36 mouse cellular contexts compared by ENCODE assay signal in the genomic region with DNA sequence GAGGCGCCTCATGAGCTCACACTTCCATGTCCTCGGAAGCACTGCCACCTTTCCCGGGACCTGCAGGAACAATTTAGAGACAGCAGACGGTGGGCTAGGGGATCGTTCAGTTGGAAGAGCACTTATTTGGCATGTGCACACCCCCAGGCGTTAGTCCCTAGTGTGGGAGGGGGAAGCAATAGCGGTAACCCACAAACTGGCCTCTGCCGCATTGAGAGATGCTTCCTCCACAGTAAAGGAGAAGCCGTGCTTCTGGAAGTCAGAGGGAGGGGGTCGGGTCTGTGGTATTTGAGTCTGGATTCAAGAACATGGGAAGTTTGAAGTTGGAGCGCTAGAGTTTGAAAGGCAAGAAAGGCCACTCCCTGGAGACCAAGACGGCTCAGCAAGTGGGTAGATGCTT. TPM values are rescaled to one million over a fixed set of nuclear protein-coding genes. Genes with fewer than 3 reads are reported as not detected.
DNase-seq lines count a peak whose midpoint lies in the region; ATAC-seq and TF ChIP-seq lines count a peak whose summit lies in the region.
"Had no signal": no experiment of that assay in that cellular context is flagged by ENCODE, and none has a peak within 500 bp of the region (broad histone marks: within the 10 kb centered on the region; RNA-seq: fewer than 3 reads in every experiment).

No protein-coding gene starts in this region.

- TF ChIP-seq EP300 in ES-Bruce4 (IDR thresholded peaks at IDR 0.05; ENCODE audit: insufficient read depth, low read depth, low read length), result no peak

- no peaks in the 10 kb centered on the region for H3K36me3 ChIP-seq in kidney, embryonic 15.5 days
- H3K36me3 ChIP-seq in E14TG2a.4 (ENCODE audit: insufficient read depth, low read length) (no peaks in the 10 kb centered on the region), ES-Bruce4 (ENCODE audit: control insufficient read depth, insufficient read depth, low read length, poor library complexity, severe bottlenecking) (no peaks in the 10 kb centered on the region)
- H3K36me3 ChIP-seq: embryonic facial prominence, embryonic 15.5 days; forebrain, embryonic 12.5 days; G1E; intestine, embryonic 15.5 days; liver, embryonic 12.5 days; midbrain, embryonic 10.5 days; midbrain, embryonic 15.5 days; neural tube, embryonic 15.5 days had no signal

- no peak for TF ChIP-seq POLR2A in ES-Bruce4 (IDR thresholded peaks at IDR 0.05; ENCODE audit: insufficient read depth, low read length)

- H3K27ac ChIP-seq in kidney, embryonic 15.5 days, result no peak overlapping the region
- no peak overlapping the region for H3K27ac ChIP-seq in ES-Bruce4 (ENCODE audit: insufficient read depth, low read length)
- H3K27ac ChIP-seq: embryonic facial prominence, embryonic 15.5 days; forebrain, embryonic 12.5 days; hindbrain, postnatal 0 days; intestine, embryonic 15.5 days; left cerebral cortex, adult 2 months; liver, embryonic 12.5 days; macrophage; midbrain, embryonic 10.5 days; midbrain, embryonic 15.5 days; neural tube, embryonic 15.5 days had no signal

- no peaks in the 10 kb centered on the region for H3K27me3 ChIP-seq in kidney, embryonic 15.5 days
- H3K27me3 ChIP-seq in E14TG2a.4 (ENCODE audit: insufficient read depth, low read length) (peaks cover 4% of the 10 kb centered on the region; the same call in 1 of the 2 replicates), ES-Bruce4 (ENCODE audit: control insufficient read depth, insufficient read depth, low read length, poor library complexity, severe bottlenecking) (no peaks in the 10 kb centered on the region)
- H3K27me3 ChIP-seq: embryonic facial prominence, embryonic 15.5 days; forebrain, embryonic 12.5 days; intestine, embryonic 15.5 days; midbrain, embryonic 15.5 days; neural tube, embryonic 15.5 days had no signal

- no peak for ATAC-seq in kidney, embryonic 15.5 days (replicated peaks; ENCODE audit: low FRiP score)
- ATAC-seq in granulocyte monocyte progenitor cell, adult 5-6 weeks (replicated peaks; ENCODE audit: poor library complexity, severe bottlenecking), result peak; percentile 84
- no peak for ATAC-seq in megakaryocyte, adult 5-6 weeks (ENCODE audit: poor library complexity, severe bottlenecking)
- ATAC-seq: forebrain, postnatal 0 days; hindbrain, postnatal 0 days; intestine, embryonic 15.5 days; liver, embryonic 12.5 days; liver, postnatal 0 days; midbrain, embryonic 15.5 days had no signal

- no peak overlapping the region for H3K9ac ChIP-seq in kidney, embryonic 15.5 days
- 0 out of 2 replicates have a peak overlapping the region, but pooled peaks have one; percentile 26 for H3K9ac ChIP-seq in ES-Bruce4 (ENCODE audit: low read depth, poor library complexity, severe bottlenecking)
- H3K9ac ChIP-seq: embryonic facial prominence, embryonic 15.5 days; forebrain, embryonic 12.5 days; forebrain, postnatal 0 days; intestine, embryonic 15.5 days; liver, embryonic 12.5 days; liver, postnatal 0 days; midbrain, embryonic 15.5 days; neural tube, embryonic 15.5 days had no signal

- H3K4me2 ChIP-seq in kidney, embryonic 15.5 days, result 0 out of 2 replicates have a peak overlapping the region, but pooled peaks have one; percentile 9
- H3K4me2 ChIP-seq: embryonic facial prominence, embryonic 15.5 days; forebrain, embryonic 12.5 days; heart, embryonic 11.5 days; intestine, embryonic 15.5 days; liver, embryonic 12.5 days; midbrain, embryonic 15.5 days; neural tube, embryonic 15.5 days had no signal

- H3K4me3 ChIP-seq in kidney, embryonic 15.5 days (replicated peaks), result no peak overlapping the region
- peak overlapping the region; percentile 37; the same call in 1 of the 2 replicates for H3K4me3 ChIP-seq in E14TG2a.4 (replicated peaks; ENCODE audit: low read length)
- H3K4me3 ChIP-seq in ES-Bruce4 (ENCODE audit: low read depth, low read length), result no peak overlapping the region
- H3K4me3 ChIP-seq: embryonic facial prominence, embryonic 15.5 days; forebrain, embryonic 12.5 days; intestine, embryonic 15.5 days; left cerebral cortex, adult 2 months; liver, embryonic 12.5 days; midbrain, embryonic 10.5 days; midbrain, embryonic 15.5 days; neural tube, embryonic 15.5 days had no signal

- no peaks in the 10 kb centered on the region for H3K9me3 ChIP-seq in kidney, embryonic 15.5 days (replicated peaks)
- H3K9me3 ChIP-seq in E14TG2a.4 (ENCODE audit: low read length), result no peaks in the 10 kb centered on the region
- H3K9me3 ChIP-seq in ES-Bruce4 (replicated peaks; ENCODE audit: control insufficient read depth, insufficient read depth, low read length, poor library complexity, severe bottlenecking), result no peaks in the 10 kb centered on the region
- H3K9me3 ChIP-seq: embryonic facial prominence, embryonic 15.5 days; forebrain, embryonic 12.5 days; G1E; intestine, embryonic 15.5 days; liver, embryonic 12.5 days; midbrain, embryonic 10.5 days; midbrain, embryonic 15.5 days; neural tube, embryonic 15.5 days had no signal

- 41% methylated on average over 12 of the region's 12 CpGs for WGBS in kidney, embryonic 15.5 days

- no peak for DNase-seq in kidney, adult 8-10 months
- DNase-seq in adipocyte (ENCODE audit: low spot score), result no peak
- DNase-seq: adrenal gland, postnatal 10 days; B cell, adult 2 months; cerebellum, adult 11 months; cerebellum, adult 9-11 months; forebrain, postnatal 0 days; heart, postnatal 10 days; kidney, adult 9 months; kidney, postnatal 25 days; liver, postnatal 0 days; right cerebral cortex, adult 18-20 months; spleen, adult 18-20 months; thymus, postnatal 25 days had no signal

- TF ChIP-seq CTCF in E14TG2a.4 (conservative IDR thresholded peaks at IDR 0.05; ENCODE audit: low read length) (no peak), ES-Bruce4 (IDR thresholded peaks at IDR 0.05; ENCODE audit: low read depth, low read length) (no peak)

- H3K4me1 ChIP-seq in kidney, embryonic 15.5 days, result peaks cover 27% of the 10 kb centered on the region
- peaks cover 58% of the 10 kb centered on the region for H3K4me1 ChIP-seq in E14TG2a.4 (replicated peaks; ENCODE audit: low read depth, low read length)
- peaks cover 2% of the 10 kb centered on the region for H3K4me1 ChIP-seq in ES-Bruce4 (ENCODE audit: control insufficient read depth, insufficient read depth, low read length)
- H3K4me1 ChIP-seq: forebrain, embryonic 12.5 days; intestine, embryonic 15.5 days; midbrain, embryonic 15.5 days; neural tube, embryonic 15.5 days had no signal

RNA-seq across cellular contexts. Expression of a gene that starts 9.2 kb away (rescaled TPM):
- polyA plus RNA-seq in kidney, embryonic 15.5 days (2015; fragmentation: Nextera tagmentation; extraction: Ambion mirVana), result 0.16 and 0.51 TPM in 2 replicates
- polyA plus RNA-seq in ES-Bruce4 (2011; ENCODE audit: insufficient read depth, insufficient read length, low read depth, missing spikeins), result 0.49 and 0.58 TPM in 2 replicates
- not detected in 2 replicates for total RNA-seq in granulocyte monocyte progenitor cell, adult 5-6 weeks (2014; fragmentation: Nextera tagmentation)
- 0.15 and 0.39 TPM in 2 replicates for total RNA-seq in granulocyte monocyte progenitor cell, adult 5-6 weeks (2017)
- total RNA-seq in megakaryocyte, adult 5-6 weeks (2015), result not detected in 2 replicates
- total RNA-seq in megakaryocyte, adult 5-6 weeks (2017), result not detected in 2 replicates
- total RNA-seq: forebrain, postnatal 0 days; G1E; hindbrain, postnatal 0 days; layer of hippocampus, adult 18-20 months; layer of hippocampus, postnatal 10 days; left cerebral cortex, adult 2 months; left cerebral cortex, postnatal 25 days had no signal
- polyA plus RNA-seq: forebrain, postnatal 0 days; G1E; heart, embryonic 11.5 days; hindbrain, embryonic 11.5 days; hindbrain, postnatal 0 days; liver, embryonic 12.5 days; liver, postnatal 0 days; lung, postnatal 0 days; macrophage; midbrain, embryonic 10.5 days; midbrain, embryonic 15.5 days; neural tube, embryonic 15.5 days had no signal

RNA-seq across cellular contexts. Expression of a gene that starts 46.8 kb away (rescaled TPM):
- 26.3 and 29.1 TPM in 2 replicates for polyA plus RNA-seq in kidney, embryonic 15.5 days (2015; fragmentation: Nextera tagmentation; extraction: Ambion mirVana)
- polyA plus RNA-seq in ES-Bruce4 (2011; ENCODE audit: insufficient read depth, insufficient read length, low read depth, missing spikeins), result 162 and 167 TPM in 2 replicates
- total RNA-seq in granulocyte monocyte progenitor cell, adult 5-6 weeks (2014; fragmentation: Nextera tagmentation), result 61.4 and 63.4 TPM in 2 replicates
- total RNA-seq in granulocyte monocyte progenitor cell, adult 5-6 weeks (2017), result 98.1 and 118 TPM in 2 replicates
- 22.3 and 26.7 TPM in 2 replicates for total RNA-seq in megakaryocyte, adult 5-6 weeks (2015)
- total RNA-seq in megakaryocyte, adult 5-6 weeks (2017), result 76.4 and 109 TPM in 2 replicates

RNA-seq across cellular contexts. Expression of a gene that starts 47.1 kb away (rescaled TPM):
- polyA plus RNA-seq in kidney, embryonic 15.5 days (2015; fragmentation: Nextera tagmentation; extraction: Ambion mirVana), result 1,178 and 1,188 TPM in 2 replicates
- polyA plus RNA-seq in ES-Bruce4 (2011; ENCODE audit: insufficient read depth, insufficient read length, low read depth, missing spikeins), result 3,123 and 3,163 TPM in 2 replicates
- total RNA-seq in granulocyte monocyte progenitor cell, adult 5-6 weeks (2014; fragmentation: Nextera tagmentation), result 3,177 and 3,393 TPM in 2 replicates
- 3,068 and 3,220 TPM in 2 replicates for total RNA-seq in granulocyte monocyte progenitor cell, adult 5-6 weeks (2017)
- 2,055 and 2,225 TPM in 2 replicates for total RNA-seq in megakaryocyte, adult 5-6 weeks (2015)
- 1,695 and 1,727 TPM in 2 replicates for total RNA-seq in megakaryocyte, adult 5-6 weeks (2017)

RNA-seq across cellular contexts. Expression of a gene that starts 53.0 kb away (rescaled TPM):
- 34.3 and 35.6 TPM in 2 replicates for polyA plus RNA-seq in kidney, embryonic 15.5 days (2015; fragmentation: Nextera tagmentation; extraction: Ambion mirVana)
- polyA plus RNA-seq in ES-Bruce4 (2011; ENCODE audit: insufficient read depth, insufficient read length, low read depth, missing spikeins), result 37.0 and 37.1 TPM in 2 replicates
- 27.6 and 29.8 TPM in 2 replicates for total RNA-seq in granulocyte monocyte progenitor cell, adult 5-6 weeks (2014; fragmentation: Nextera tagmentation)
- 43.3 and 52.1 TPM in 2 replicates for total RNA-seq in granulocyte monocyte progenitor cell, adult 5-6 weeks (2017)
- total RNA-seq in megakaryocyte, adult 5-6 weeks (2015), result 25.6 and 31.7 TPM in 2 replicates
- 70.1 and 76.7 TPM in 2 replicates for total RNA-seq in megakaryocyte, adult 5-6 weeks (2017)
